In the genomic region with DNA sequence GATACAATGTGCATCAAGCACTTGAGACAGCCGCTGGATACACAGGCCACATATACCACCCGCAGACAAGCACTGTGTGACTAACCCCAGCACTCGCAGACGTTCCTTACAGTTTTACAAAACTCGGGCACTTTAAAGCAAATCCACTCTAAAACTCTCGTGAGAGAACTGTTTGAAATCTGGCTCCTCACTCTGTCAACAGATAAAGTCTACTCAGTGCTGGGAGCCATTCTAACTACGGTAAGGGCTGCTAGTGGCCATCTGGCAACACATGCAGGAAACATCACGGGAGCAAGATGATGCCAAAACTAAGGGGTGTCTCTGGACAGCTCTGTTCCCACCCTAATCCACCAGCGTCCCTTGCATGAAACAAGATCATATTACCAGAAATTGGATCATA, we compare ENCODE assay signal across 8 mouse cellular contexts. TPM values are rescaled to one million over a fixed set of nuclear protein-coding genes. Genes with fewer than 3 reads are reported as not detected.
DNase-seq lines count a peak whose midpoint lies in the region; ATAC-seq and TF ChIP-seq lines count a peak whose summit lies in the region.

No protein-coding gene starts in this region.

- 12% methylated on average over 9 of the region's 9 CpGs for WGBS in lung, adult 2 months
- WGBS in hindbrain, embryonic 12.5 days = 67% methylated on average over 9 of the region's 9 CpGs
- WGBS in midbrain, embryonic 14.5 days = 72% methylated on average over 9 of the region's 9 CpGs

- peak overlapping the region; percentile 92 for H3K9ac ChIP-seq in hindbrain, embryonic 12.5 days
- peak overlapping the region; percentile 36 for H3K9ac ChIP-seq in midbrain, embryonic 14.5 days (replicated peaks; ENCODE audit: low read length)

- no peaks in the 10 kb centered on the region for H3K27me3 ChIP-seq in hindbrain, embryonic 12.5 days
- no peaks in the 10 kb centered on the region for H3K27me3 ChIP-seq in midbrain, embryonic 14.5 days (ENCODE audit: control insufficient read depth, insufficient read depth, low read length)

- peak overlapping the region; percentile 85 for H3K4me3 ChIP-seq in lung, adult 2 months (replicated peaks; ENCODE audit: extremely low read depth, low read depth, low read length)
- H3K4me3 ChIP-seq in brown adipose tissue, adult 24 weeks (ENCODE audit: insufficient read depth, low read depth, low read length) = peak overlapping the region; percentile 98
- H3K4me3 ChIP-seq in hindbrain, embryonic 12.5 days = peak overlapping the region; percentile 90
- H3K4me3 ChIP-seq in midbrain, embryonic 14.5 days (replicated peaks; ENCODE audit: low read depth, low read length) = peak overlapping the region; percentile 98

- H3K36me3 ChIP-seq in hindbrain, embryonic 12.5 days = no peaks in the 10 kb centered on the region
- H3K36me3 ChIP-seq in midbrain, embryonic 14.5 days (ENCODE audit: control insufficient read depth, insufficient read depth, low read length) = no peaks in the 10 kb centered on the region

- no peak for DNase-seq in lung, adult 2 months
- no peak for DNase-seq in lung, postnatal 4 days
- DNase-seq in midbrain, embryonic 14.5 days = no peak
- DNase-seq in T-cell, adult 2 months (ENCODE audit: low spot score) = no peak
- no peak for DNase-seq in spleen, adult 12 weeks (ENCODE audit: low spot score)
- DNase-seq in thymus, postnatal 0 days (ENCODE audit: low spot score) = no peak

- H3K9me3 ChIP-seq in hindbrain, embryonic 12.5 days (replicated peaks) = no peaks in the 10 kb centered on the region
- no peaks in the 10 kb centered on the region for H3K9me3 ChIP-seq in midbrain, embryonic 14.5 days (ENCODE audit: control insufficient read depth, low read length)

- H3K27ac ChIP-seq in brown adipose tissue, adult 24 weeks (replicated peaks; ENCODE audit: low read depth, low read length) = no peak overlapping the region
- no peak overlapping the region for H3K27ac ChIP-seq in hindbrain, embryonic 12.5 days
- H3K27ac ChIP-seq in midbrain, embryonic 14.5 days (replicated peaks; ENCODE audit: low read depth, low read length) = no peak overlapping the region

- peak overlapping the region; percentile 85 for H3K4me2 ChIP-seq in hindbrain, embryonic 12.5 days (replicated peaks)
- H3K4me2 ChIP-seq in midbrain, embryonic 14.5 days (ENCODE audit: low read length) = peak overlapping the region; percentile 72

- peaks cover 23% of the 10 kb centered on the region; the same call in 1 of the 2 replicates for H3K4me1 ChIP-seq in lung, adult 2 months (ENCODE audit: control insufficient read depth, insufficient read depth, low read length)
- H3K4me1 ChIP-seq in brown adipose tissue, adult 24 weeks (ENCODE audit: control insufficient read depth, insufficient read depth, insufficient read length, low read length) = peaks cover 18% of the 10 kb centered on the region
- H3K4me1 ChIP-seq in hindbrain, embryonic 12.5 days = peaks cover 20% of the 10 kb centered on the region
- peaks cover 21% of the 10 kb centered on the region for H3K4me1 ChIP-seq in midbrain, embryonic 14.5 days (ENCODE audit: control insufficient read depth, insufficient read depth, low read length)

- ATAC-seq in hindbrain, embryonic 12.5 days (ENCODE audit: low FRiP score) = no peak
- ATAC-seq in midbrain, embryonic 14.5 days (ENCODE audit: low FRiP score, low TSS enrichment) = no peak

- no peak for TF ChIP-seq POLR2A in lung, adult 2 months (IDR thresholded peaks at IDR 0.05; ENCODE audit: borderline replicate concordance, extremely low read depth, low read depth, low read length)

- no peak for TF ChIP-seq CTCF in lung, adult 2 months (IDR thresholded peaks at IDR 0.05; ENCODE audit: insufficient read depth, low read length)

RNA-seq across cellular contexts. Expression of a gene that starts 1.2 kb away (rescaled TPM):
- polyA plus RNA-seq in lung, adult 2 months (2012; rRNA removed) = 90.6 and 120 TPM in 2 replicates
- polyA plus RNA-seq in brown adipose tissue, adult 24 weeks (2012; ENCODE audit: insufficient read depth, insufficient read length, missing spikeins) = 43.4 and 57.6 TPM in 2 replicates
- 59.6 and 64.9 TPM in 2 replicates for polyA plus RNA-seq in hindbrain, embryonic 12.5 days (2016; fragmentation: Nextera tagmentation; extraction: Ambion mirVana)
- 22.7 and 41.3 TPM in 2 replicates for polyA plus RNA-seq in midbrain, embryonic 14.5 days (2014; fragmentation: Nextera tagmentation; extraction: Ambion mirVana)
- 84.8 and 92.5 TPM in 2 replicates for polyA plus RNA-seq in thymus, postnatal 0 days (2015; fragmentation: Nextera tagmentation; extraction: Ambion mirVana)

RNA-seq across cellular contexts. Expression of a gene that starts 34.4 kb away (rescaled TPM):
- 10.9 and 14.8 TPM in 2 replicates for polyA plus RNA-seq in lung, adult 2 months (2012; rRNA removed)
- 23.1 and 24.5 TPM in 2 replicates for polyA plus RNA-seq in brown adipose tissue, adult 24 weeks (2012; ENCODE audit: insufficient read depth, insufficient read length, missing spikeins)
- polyA plus RNA-seq in hindbrain, embryonic 12.5 days (2016; fragmentation: Nextera tagmentation; extraction: Ambion mirVana) = 84.5 and 89.3 TPM in 2 replicates
- 150 and 152 TPM in 2 replicates for polyA plus RNA-seq in midbrain, embryonic 14.5 days (2014; fragmentation: Nextera tagmentation; extraction: Ambion mirVana)
- polyA plus RNA-seq in thymus, postnatal 0 days (2015; fragmentation: Nextera tagmentation; extraction: Ambion mirVana) = 16.4 and 21.0 TPM in 2 replicates
